Mouse (Mus musculus): ENCODE data around the gene Zfp612.

Gene Zfp612

DNA sequence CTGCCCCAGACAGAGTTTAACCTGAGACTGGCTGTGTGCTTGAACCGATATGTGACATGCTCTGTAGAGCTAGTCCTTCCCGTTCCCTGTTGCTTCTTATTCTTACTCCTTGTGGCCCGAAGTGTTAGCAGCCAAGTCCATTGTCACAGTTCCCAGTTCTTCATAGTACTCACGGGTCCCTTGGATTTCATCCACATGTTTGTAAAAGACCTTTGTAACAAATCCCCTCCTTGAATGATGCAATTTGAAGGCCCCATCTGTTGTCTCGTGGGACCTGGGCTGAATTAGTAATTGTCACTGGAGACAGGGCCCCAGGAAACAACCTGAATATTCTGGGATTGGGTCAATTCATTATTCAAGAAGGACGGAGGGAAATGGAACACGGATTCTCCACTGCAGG is 56.0 kb downstream of the Zfp612 start:
- no peak for DNase-seq

GRCm38 (mm10) chr8:110140156-110140555 is 60.6 kb downstream of the Zfp612 start:
- no peak for DNase-seq

DNA sequence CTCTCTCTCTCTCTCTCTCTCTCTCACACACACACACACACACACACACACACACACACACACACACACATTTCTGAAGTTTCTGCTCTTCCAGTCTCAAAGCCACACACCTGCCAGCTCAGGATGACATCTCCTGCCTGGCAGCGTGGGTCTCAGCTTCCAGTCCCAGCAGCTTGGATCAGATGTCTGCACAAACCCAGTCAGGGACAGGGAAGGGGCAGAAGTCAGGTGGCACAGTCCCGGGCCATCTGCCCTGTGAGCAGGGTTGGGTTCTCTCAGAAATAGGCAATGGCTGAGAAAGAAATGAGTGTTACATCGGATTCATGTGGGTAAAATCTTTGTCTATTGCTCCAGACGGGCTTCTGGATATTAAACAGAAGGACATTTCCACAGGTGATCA is 61.2 kb downstream of the Zfp612 start:
- DNase-seq, result no peak

Data from embryo, embryonic 11 days (tissue).